Mouse (Mus musculus) CH12.LX (cell line): ENCODE results near the gene Macrod1. TPM values are rescaled to one million over a fixed set of nuclear protein-coding genes. Genes with fewer than 3 reads are reported as not detected.

Source experiments
- DNase-seq: peaks from one replicate; pipeline ENCODE4 v3.0.0-alpha.2; 2013; ENCODE audit errors: extremely low read depth
- H3K27ac ChIP-seq: 2 replicates; pipeline ENCODE4 v1.5.1; 2012; ENCODE audit warnings: low read depth, mild to moderate bottlenecking, control low read depth, moderate library complexity; ENCODE audit not compliant: insufficient read depth
- H3K27me3 ChIP-seq: replicated peaks from 2 replicates; pipeline ENCODE3; 2012; ENCODE audit warnings: inconsistent platforms
- H3K36me3 ChIP-seq, 2 experiments: replicated peaks in 1 of 2; 2 replicates each; pipeline versions ENCODE3 to v1.6.1; 2012; ENCODE audit warnings: inconsistent platforms in 1 of 2, low read length in 1 of 2, mild to moderate bottlenecking in 1 of 2, mixed read lengths in 1 of 2, moderate library complexity in 1 of 2; ENCODE audit not compliant: control insufficient read depth in 1 of 2, insufficient read depth in 1 of 2
- H3K4me1 ChIP-seq, 2 experiments: 2 replicates each; pipeline ENCODE4 v1.6.1; 2012; ENCODE audit warnings: inconsistent platforms in 1 of 2, moderate library complexity in 1 of 2; ENCODE audit not compliant: insufficient read depth in 2 of 2, control insufficient read depth in 1 of 2
- H3K4me2 ChIP-seq: 2 replicates; pipeline ENCODE4 v1.6.1; 2012; ENCODE audit warnings: low read depth, mild to moderate bottlenecking, control low read depth; ENCODE audit not compliant: poor library complexity, insufficient read depth, severe bottlenecking
- H3K4me3 ChIP-seq, 3 experiments: fragments of 150-350 bp in 1 of 3; sonication (generic) in 1 of 3; replicated peaks in 1 of 3; 2 replicates each; pipeline versions ENCODE3 to v1.5.1; 2011 to 2012; ENCODE audit warnings: low read depth in 2 of 3, low read length in 2 of 3, mild to moderate bottlenecking in 2 of 3, moderate library complexity in 2 of 3, control low read depth in 1 of 3, improper control_type of control experiment in 1 of 3, inconsistent platforms in 1 of 3, mixed read lengths in 1 of 3; ENCODE audit not compliant: poor library complexity in 1 of 3
- H3K79me2 ChIP-seq: replicated peaks from 2 replicates; pipeline ENCODE4 v1.6.1; 2012; ENCODE audit warnings: mild to moderate bottlenecking, moderate library complexity; ENCODE audit not compliant: control insufficient read depth, poor library complexity, insufficient read depth, severe bottlenecking; ENCODE audit errors: extremely low read depth
- H3K9ac ChIP-seq: 2 replicates; pipeline ENCODE4 v1.6.1; 2012; ENCODE audit warnings: low read depth, mild to moderate bottlenecking, control low read depth, moderate library complexity; ENCODE audit not compliant: insufficient read depth
- H3K9me3 ChIP-seq: replicated peaks from 2 replicates; pipeline ENCODE3; 2012; ENCODE audit warnings: low read length, inconsistent platforms, mixed read lengths
- BHLHE40 ChIP-seq: IDR thresholded peaks from 2 replicates; pipeline ENCODE4 v1.6.1; 2011; ENCODE audit warnings: mild to moderate bottlenecking, low read depth, low read length, improper control_type of control experiment
- CHD1 ChIP-seq: IDR thresholded peaks from 2 replicates; pipeline ENCODE4 v1.6.1; 2012; ENCODE audit warnings: low read depth, low read length, improper control_type of control experiment, inconsistent platforms
- CHD2 ChIP-seq: IDR thresholded peaks from 2 replicates; pipeline ENCODE4 v1.6.1; 2011; ENCODE audit warnings: low read length, improper control_type of control experiment
- CTCF ChIP-seq, 2 experiments: IDR thresholded peaks in 1 of 2; conservative IDR thresholded peaks in 1 of 2; 2 replicates each; pipeline ENCODE4 v1.5.1; 2011 to 2012; ENCODE audit warnings: low read depth in 2 of 2, low read length in 2 of 2, improper control_type of control experiment in 1 of 2, inconsistent platforms in 1 of 2, mild to moderate bottlenecking in 1 of 2, moderate library complexity in 1 of 2
- EP300 ChIP-seq: IDR thresholded peaks from 2 replicates; pipeline ENCODE4 v1.6.1; 2011; ENCODE audit warnings: low read length, improper control_type of control experiment
- HCFC1 ChIP-seq: IDR thresholded peaks from 2 replicates; pipeline ENCODE4 v1.6.1; 2012; ENCODE audit warnings: low read depth, mild to moderate bottlenecking, inconsistent platforms, low read length, improper control_type of control experiment
- IRF4 ChIP-seq: IDR thresholded peaks from 2 replicates; pipeline ENCODE4 v1.6.1; 2014; ENCODE audit warnings: low read depth, mild to moderate bottlenecking, inconsistent platforms, low read length, improper control_type of control experiment
- JUN ChIP-seq: IDR thresholded peaks from 2 replicates; pipeline ENCODE4 v1.6.1; 2011; ENCODE audit warnings: low read depth, mild to moderate bottlenecking, low read length, improper control_type of control experiment, moderate library complexity; ENCODE audit not compliant: insufficient read depth
- KAT2A ChIP-seq: IDR thresholded peaks from 2 replicates; pipeline ENCODE4 v1.6.1; 2012; ENCODE audit warnings: low read length, improper control_type of control experiment, inconsistent platforms; ENCODE audit not compliant: insufficient replicate concordance
- MAFK ChIP-seq: IDR thresholded peaks from 2 replicates; pipeline ENCODE4 v1.6.1; 2011; ENCODE audit warnings: low read length, improper control_type of control experiment; ENCODE audit not compliant: insufficient replicate concordance
- MAZ ChIP-seq: IDR thresholded peaks from 2 replicates; pipeline ENCODE4 v1.6.1; 2012; ENCODE audit warnings: low read depth, mild to moderate bottlenecking, inconsistent platforms, low read length, improper control_type of control experiment, moderate library complexity
- MYC ChIP-seq: IDR thresholded peaks from 2 replicates; pipeline ENCODE4 v1.6.1; 2011; ENCODE audit warnings: low read depth, mild to moderate bottlenecking, improper control_type of control experiment, low read length
- NELFE ChIP-seq: IDR thresholded peaks from 2 replicates; pipeline ENCODE4 v1.6.1; 2011; ENCODE audit warnings: low read depth, low read length, improper control_type of control experiment
- NRF1 ChIP-seq: IDR thresholded peaks from 2 replicates; pipeline ENCODE4 v1.6.1; 2014; ENCODE audit warnings: low read depth, mild to moderate bottlenecking, inconsistent platforms, low read length, improper control_type of control experiment, moderate library complexity
- PAX5 ChIP-seq: IDR thresholded peaks from 2 replicates; pipeline ENCODE4 v1.6.1; 2012; ENCODE audit warnings: low read length, inconsistent platforms, mixed read lengths
- POLR2A ChIP-seq: IDR thresholded peaks from 2 replicates; pipeline ENCODE4 v1.6.1; 2011; ENCODE audit warnings: low read depth, mild to moderate bottlenecking, improper control_type of control experiment, low read length
- RCOR1 ChIP-seq: conservative IDR thresholded peaks from 2 replicates; pipeline ENCODE4 v1.6.1; 2012; ENCODE audit warnings: low read depth, mild to moderate bottlenecking, inconsistent platforms, low read length, improper control_type of control experiment
- TBP ChIP-seq: conservative IDR thresholded peaks from 2 replicates; pipeline ENCODE4 v1.6.1; 2011; ENCODE audit warnings: low read depth, low read length, improper control_type of control experiment
- TCF12 ChIP-seq: IDR thresholded peaks from 2 replicates; pipeline ENCODE4 v1.6.1; 2014; ENCODE audit warnings: low read depth, mild to moderate bottlenecking, inconsistent platforms, low read length, improper control_type of control experiment
- dilution Hi-C: fragments of 300-500 bp; cut with MboI; formaldehyde crosslinking; loops from 2 replicates; pipeline ENCODE4 v1.14.3; 2020; ENCODE audit warnings: low sequenced_read_pairs; ENCODE audit not compliant: extremely low pct_unique_long_range_greater_than_20kb, extremely low pct_ligation_motif_present
- in situ Hi-C: fragments of 300-500 bp; cut with MboI; formaldehyde crosslinking; loops from 3 replicates; pipeline ENCODE4 v1.14.3; 2019; ENCODE audit warnings: low sequenced_read_pairs, low pct_ligation_motif_present, low pct_unique_long_range_greater_than_20kb, mixed read lengths
- polyA plus RNA-seq: library from polyadenylated mRNA; unstranded; fragments of >175 nt; gene quantifications from 2 replicates; pipeline ENCODE4 v1.2.1, GENCODE M21; 2012; ENCODE audit warnings: low read depth; ENCODE audit not compliant: insufficient read length
- total RNA-seq, 2 experiments: library from RNA; depleted of rRNA; stranded (reverse); fragments of 300-350 nt in 1 of 2; fragments of >200 nt in 1 of 2; gene quantifications; 2 replicates each; pipeline ENCODE4 v1.2.3; 2012 to 2014

The Macrod1 gene
- total and polyA plus RNA-seq, 3 experiments: 1.0 TPM; not detected in 2

DNA sequence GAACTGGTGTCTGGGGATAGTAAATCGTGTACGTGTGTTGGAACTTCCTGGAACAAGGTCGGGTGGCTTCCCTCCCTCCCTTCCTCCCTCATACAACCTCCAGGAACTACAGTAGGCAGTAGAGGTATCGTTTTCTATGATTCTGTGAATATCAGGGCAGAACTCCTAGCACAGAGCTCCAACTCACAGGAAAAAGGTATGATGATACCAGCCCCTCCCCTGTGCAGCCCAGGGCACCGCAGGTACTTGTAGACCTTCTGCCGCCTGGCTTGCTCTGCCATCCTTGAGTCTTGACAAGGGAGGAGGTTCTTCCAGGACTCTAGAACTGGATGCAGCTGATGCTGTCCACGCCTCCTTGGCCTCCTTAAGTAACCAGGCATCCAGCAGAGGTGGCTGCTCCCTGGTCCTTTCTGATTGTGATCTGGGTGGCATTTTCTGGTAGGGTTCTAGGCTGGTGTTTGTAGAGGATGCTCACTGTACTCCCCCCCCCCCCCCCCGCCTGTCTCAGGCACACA lies 10.3 kb downstream of the Macrod1 start:
- dilution Hi-C loops (no loop called here), in situ Hi-C loops (loop anchor here (25.0 kb wide), 1 partner anchor 345 kb away; the partner anchor contains the start of gene 2700081O15Rik)
- Histone ChIP-seq H3K27me3 (peaks cover 57% of the 10 kb centered on the region), H3K4me3 (no peak overlapping the region), H3K36me3 (no peaks in the 10 kb centered on the region), H3K4me1 (peaks cover 12 to 14% of the 10 kb centered on the region in 2 experiments), H3K79me2 (no peaks in the 10 kb centered on the region), H3K4me2 (no peak overlapping the region), H3K9me3 (no peaks in the 10 kb centered on the region), H3K9ac (no peak overlapping the region), H3K27ac (no peak overlapping the region)
- no peak for DNase-seq
- TF ChIP-seq JUN: no peak
- TF ChIP-seq PAX5: no peak
- TF ChIP-seq CHD2: no peak
- TF ChIP-seq IRF4: no peak
- TF ChIP-seq CHD1: no peak
- no peak for TF ChIP-seq EP300
- no peak for TF ChIP-seq POLR2A
- TF ChIP-seq TCF12: no peak
- no peak for TF ChIP-seq KAT2A
- TF ChIP-seq MYC: no peak
- TF ChIP-seq CTCF (conservative IDR thresholded peaks at IDR 0.05 in 1 of 2, IDR thresholded peaks at IDR 0.05 in 1 of 2; ENCODE audit: low read depth in 2 of 2, low read length in 2 of 2): no peak
- TF ChIP-seq TBP: no peak
- no peak for TF ChIP-seq HCFC1
- no peak for TF ChIP-seq MAFK
- no peak for TF ChIP-seq MAZ
- TF ChIP-seq BHLHE40: no peak

DNA sequence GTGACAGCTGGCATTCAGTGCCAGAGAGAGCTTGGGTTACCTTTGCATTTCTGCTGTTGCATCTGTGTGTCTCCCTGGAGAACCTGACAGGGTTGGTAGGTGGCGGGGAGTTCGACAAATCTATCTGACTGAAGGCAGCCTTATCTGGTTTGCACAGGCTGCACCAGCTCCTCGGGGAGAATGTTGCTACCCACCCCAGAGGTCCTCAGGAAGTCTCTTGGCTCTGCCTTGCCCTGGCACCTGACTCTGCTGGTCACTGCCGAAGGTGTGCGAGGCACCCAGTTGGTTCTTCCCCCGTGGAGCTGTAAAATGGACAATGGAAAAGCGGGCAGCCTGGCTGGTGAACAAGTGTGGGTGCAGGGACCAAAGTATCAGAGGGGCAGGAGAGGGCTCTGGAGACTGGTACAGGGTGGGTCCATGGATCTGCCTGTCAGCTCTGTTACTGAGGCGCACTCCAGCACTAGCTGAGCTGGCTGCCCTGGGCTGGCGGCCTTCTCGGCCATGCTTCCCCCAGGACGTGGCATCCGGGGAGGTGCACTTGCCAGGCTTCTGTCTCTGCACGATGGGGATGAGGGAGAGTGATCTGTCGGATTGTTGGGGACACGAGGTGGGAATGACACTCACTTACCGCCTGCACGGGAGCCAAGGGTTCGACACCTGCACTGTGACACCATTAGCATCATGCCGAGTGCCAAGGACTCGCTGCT lies 10.9 kb downstream of the Macrod1 start:
- Histone ChIP-seq H3K9me3 (no peaks in the 10 kb centered on the region), H3K79me2 (no peaks in the 10 kb centered on the region), H3K27me3 (peaks cover 61% of the 10 kb centered on the region)
- TF ChIP-seq NELFE (no peak), NRF1 (no peak), TBP (no peak), RCOR1 (no peak)
- TF ChIP-seq, all 38 proteins: peak for 0
- no peaks in the 10 kb centered on the region for H3K36me3 ChIP-seq
- H3K4me1 ChIP-seq: peaks cover 12 to 14% of the 10 kb centered on the region in 2 experiments
- no peak for DNase-seq
- H3K4me3 ChIP-seq: no peak overlapping the region
- no peak overlapping the region for H3K9ac ChIP-seq
- no peak overlapping the region for H3K4me2 ChIP-seq
- dilution Hi-C loops: no loop called here
- in situ Hi-C loops: loop anchor here (25.0 kb wide), 1 partner anchor 345 kb away; the partner anchor contains the start of gene 2700081O15Rik
- H3K27ac ChIP-seq: no peak overlapping the region
